16 mouse cellular contexts compared by ENCODE assay signal in the genomic region with DNA sequence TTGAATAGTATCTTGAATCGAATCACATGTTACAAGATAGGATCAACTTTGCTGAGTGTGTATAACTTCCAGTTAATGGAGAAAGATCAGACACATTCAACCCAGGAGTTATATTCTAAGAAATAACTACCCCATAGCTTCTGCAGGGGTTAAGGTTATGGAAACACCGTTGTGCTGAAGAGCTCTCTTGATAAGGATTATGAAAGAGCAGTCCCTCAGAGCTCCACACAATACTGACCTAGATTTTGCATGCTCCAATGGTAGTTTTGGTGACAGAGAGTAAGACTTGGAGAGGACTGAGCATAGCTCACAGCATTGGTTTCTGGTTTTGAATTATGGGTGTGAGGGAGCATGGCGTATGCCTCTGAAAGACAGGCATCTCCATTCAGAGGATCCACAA.
"Had no signal": no experiment of that assay in that cellular context is flagged by ENCODE, and none has a peak within 500 bp of the region (broad histone marks: within the 10 kb centered on the region; RNA-seq: fewer than 3 reads in every experiment).

No protein-coding gene starts in this region.

- H3K4me2 ChIP-seq: neural tube, embryonic 13.5 days; neural tube, embryonic 15.5 days; stomach, embryonic 15.5 days had no signal

- H3K4me3 ChIP-seq: neural tube, embryonic 13.5 days; neural tube, embryonic 15.5 days; stomach, embryonic 15.5 days had no signal

- H3K27ac ChIP-seq: neural tube, embryonic 13.5 days; neural tube, embryonic 15.5 days; stomach, embryonic 15.5 days; stomach, postnatal 0 days had no signal

- H3K9me3 ChIP-seq: neural tube, embryonic 13.5 days; neural tube, embryonic 15.5 days; stomach, embryonic 15.5 days had no signal

- H3K36me3 ChIP-seq: neural tube, embryonic 13.5 days; neural tube, embryonic 15.5 days; stomach, embryonic 15.5 days had no signal

- H3K9ac ChIP-seq: neural tube, embryonic 13.5 days; neural tube, embryonic 15.5 days; stomach, embryonic 15.5 days had no signal

- H3K27me3 ChIP-seq: neural tube, embryonic 13.5 days; neural tube, embryonic 15.5 days; stomach, embryonic 15.5 days had no signal

- DNase-seq: retina, postnatal 1 day; right cerebral cortex, adult 18-20 months; right cerebral cortex, postnatal 14 days; right cerebral cortex, postnatal 25 days; right cerebral cortex, postnatal 4 days; spleen, adult 18-20 months; thymus, adult 18-20 months; thymus, adult 2 months; thymus, postnatal 14 days; thymus, postnatal 25 days; thymus, postnatal 36 days; thymus, postnatal 4 days had no signal

- H3K4me1 ChIP-seq: neural tube, embryonic 13.5 days; neural tube, embryonic 15.5 days; stomach, embryonic 15.5 days had no signal
